Comparison of ENCODE assay signal across 8 mouse cellular contexts in genomic region chr19:60883129-60883528, GRCm38 (mm10). TPM values are rescaled to one million over a fixed set of nuclear protein-coding genes. Genes with fewer than 3 reads are reported as not detected.
DNase-seq lines count a peak whose midpoint lies in the region; ATAC-seq lines count a peak whose summit lies in the region.

No protein-coding gene starts in this region.

- no peaks in the 10 kb centered on the region for H3K27me3 ChIP-seq in embryonic facial prominence, embryonic 11.5 days (ENCODE audit: control insufficient read depth, insufficient read depth, low read length)
- H3K27me3 ChIP-seq in embryonic facial prominence, embryonic 10.5 days (replicated peaks; ENCODE audit: low read depth, poor library complexity, severe bottlenecking): no peaks in the 10 kb centered on the region
- no peaks in the 10 kb centered on the region for H3K27me3 ChIP-seq in neural tube, embryonic 15.5 days (replicated peaks)

- 6% methylated on average over 3 of the region's 3 CpGs for WGBS in embryonic facial prominence, embryonic 11.5 days
- 11% methylated on average over 3 of the region's 3 CpGs for WGBS in embryonic facial prominence, embryonic 10.5 days
- 14% methylated on average over 3 of the region's 3 CpGs for WGBS in neural tube, embryonic 15.5 days

- H3K36me3 ChIP-seq in embryonic facial prominence, embryonic 11.5 days (replicated peaks; ENCODE audit: control insufficient read depth, insufficient read depth, low read depth, low read length): no peaks in the 10 kb centered on the region
- no peaks in the 10 kb centered on the region for H3K36me3 ChIP-seq in embryonic facial prominence, embryonic 10.5 days (replicated peaks)
- no peaks in the 10 kb centered on the region for H3K36me3 ChIP-seq in neural tube, embryonic 15.5 days

- H3K4me3 ChIP-seq in embryonic facial prominence, embryonic 11.5 days (ENCODE audit: low read depth, low read length): no peak overlapping the region
- H3K4me3 ChIP-seq in embryonic facial prominence, embryonic 10.5 days: no peak overlapping the region
- no peak overlapping the region for H3K4me3 ChIP-seq in neural tube, embryonic 15.5 days (replicated peaks)

- intact Hi-C loops in heart, postnatal 14 days (cut with DNase I): loop anchor here (1.0 kb wide), 1 partner anchor 201 kb away; no protein-coding TSS in a partner anchor
- intact Hi-C loops in left cerebral cortex, postnatal 25 days (cut with DNase I): loop anchor here (10.0 kb wide), 1 partner anchor 342 kb away; the partner anchor contains the start of gene Csf2ra

- no peaks in the 10 kb centered on the region for H3K4me1 ChIP-seq in embryonic facial prominence, embryonic 11.5 days (ENCODE audit: control insufficient read depth, insufficient read depth, low read length)
- no peaks in the 10 kb centered on the region for H3K4me1 ChIP-seq in embryonic facial prominence, embryonic 10.5 days
- no peaks in the 10 kb centered on the region for H3K4me1 ChIP-seq in neural tube, embryonic 15.5 days

- H3K9ac ChIP-seq in embryonic facial prominence, embryonic 11.5 days (replicated peaks; ENCODE audit: low read length): no peak overlapping the region
- H3K9ac ChIP-seq in neural tube, embryonic 15.5 days (replicated peaks): no peak overlapping the region

- H3K27ac ChIP-seq in embryonic facial prominence, embryonic 11.5 days (replicated peaks; ENCODE audit: low read depth, low read length): no peak overlapping the region
- H3K27ac ChIP-seq in embryonic facial prominence, embryonic 10.5 days (replicated peaks): no peak overlapping the region
- H3K27ac ChIP-seq in neural tube, embryonic 15.5 days (replicated peaks): no peak overlapping the region

- no peak overlapping the region for H3K4me2 ChIP-seq in embryonic facial prominence, embryonic 11.5 days (ENCODE audit: low read depth, low read length)
- H3K4me2 ChIP-seq in neural tube, embryonic 15.5 days: no peak overlapping the region

- H3K9me3 ChIP-seq in embryonic facial prominence, embryonic 11.5 days (replicated peaks; ENCODE audit: control insufficient read depth, low read length): no peaks in the 10 kb centered on the region
- H3K9me3 ChIP-seq in embryonic facial prominence, embryonic 10.5 days: no peaks in the 10 kb centered on the region
- H3K9me3 ChIP-seq in neural tube, embryonic 15.5 days (replicated peaks): no peaks in the 10 kb centered on the region

- peak; percentile 49 for DNase-seq in embryonic facial prominence, embryonic 11.5 days (ENCODE audit: low spot score)
- DNase-seq in embryonic facial prominence, embryonic 10.5 days (ENCODE audit: low spot score): no peak
- DNase-seq in neural tube, embryonic 10.5 days (ENCODE audit: extremely low spot score, low spot score): no peak
- DNase-seq in heart, postnatal 14 days: peak; percentile 15 to 52
- peak; percentile 48 to 71 for DNase-seq in left cerebral cortex, postnatal 25 days (ENCODE audit: low spot score in 2 of 2)
- DNase-seq in thymus, postnatal 0 days (ENCODE audit: low spot score): no peak
- DNase-seq in urinary bladder, adult 18-20 months (ENCODE audit: low spot score in 2 of 2): no peak

- ATAC-seq in embryonic facial prominence, embryonic 11.5 days (replicated peaks; ENCODE audit: insufficient number of reproducible peaks, low FRiP score, low TSS enrichment, low read depth): no peak
- peak; percentile 50; the same call in 1 of the 2 replicates for ATAC-seq in neural tube, embryonic 15.5 days (ENCODE audit: low FRiP score)

RNA-seq across cellular contexts. Expression of gene Grk5, which starts 6.4 kb away (rescaled TPM):
- polyA plus RNA-seq in embryonic facial prominence, embryonic 11.5 days (2014; fragmentation: Nextera tagmentation; extraction: Ambion mirVana): 2.1 and 2.8 TPM in 2 replicates
- polyA plus RNA-seq in embryonic facial prominence, embryonic 10.5 days (2016; fragmentation: Nextera tagmentation; extraction: Ambion mirVana): 2.1 and 2.4 TPM in 2 replicates
- polyA plus RNA-seq in neural tube, embryonic 15.5 days (2015; fragmentation: Nextera tagmentation; extraction: Ambion mirVana): 2.6 and 2.8 TPM in 2 replicates
- 10 to 100 TPM; 23.8 to 29.2 TPM for total RNA-seq in heart, postnatal 14 days (2021)
- 10 to 100 TPM; 14.4 to 14.8 TPM for total RNA-seq in left cerebral cortex, postnatal 25 days (2021)
- 2.6 and 2.8 TPM in 2 replicates for polyA plus RNA-seq in thymus, postnatal 0 days (2015; fragmentation: Nextera tagmentation; extraction: Ambion mirVana)

RNA-seq across cellular contexts. Expression of gene Prdx3, which starts 8.8 kb away (rescaled TPM):
- polyA plus RNA-seq in embryonic facial prominence, embryonic 11.5 days (2014; fragmentation: Nextera tagmentation; extraction: Ambion mirVana): 114 and 125 TPM in 2 replicates
- 104 and 112 TPM in 2 replicates for polyA plus RNA-seq in embryonic facial prominence, embryonic 10.5 days (2016; fragmentation: Nextera tagmentation; extraction: Ambion mirVana)
- polyA plus RNA-seq in neural tube, embryonic 15.5 days (2015; fragmentation: Nextera tagmentation; extraction: Ambion mirVana): 132 and 133 TPM in 2 replicates
- total RNA-seq in heart, postnatal 14 days (2021): 100 to 1,000 TPM; 306 to 307 TPM
- total RNA-seq in left cerebral cortex, postnatal 25 days (2021): 10 to 100 TPM; 69.0 to 71.2 TPM
- 120 and 131 TPM in 2 replicates for polyA plus RNA-seq in thymus, postnatal 0 days (2015; fragmentation: Nextera tagmentation; extraction: Ambion mirVana)

RNA-seq across cellular contexts. Expression of gene Sfxn4, which starts 21.9 kb away (rescaled TPM):
- polyA plus RNA-seq in embryonic facial prominence, embryonic 11.5 days (2014; fragmentation: Nextera tagmentation; extraction: Ambion mirVana): 14.0 and 15.1 TPM in 2 replicates
- 11.1 and 12.6 TPM in 2 replicates for polyA plus RNA-seq in embryonic facial prominence, embryonic 10.5 days (2016; fragmentation: Nextera tagmentation; extraction: Ambion mirVana)
- 11.0 and 13.0 TPM in 2 replicates for polyA plus RNA-seq in neural tube, embryonic 15.5 days (2015; fragmentation: Nextera tagmentation; extraction: Ambion mirVana)
- total RNA-seq in heart, postnatal 14 days (2021): 1 to 10 TPM; 5.7 to 5.8 TPM
- total RNA-seq in left cerebral cortex, postnatal 25 days (2021): 10 to 100 TPM; 12.7 to 13.7 TPM
- 4.0 and 4.3 TPM in 2 replicates for polyA plus RNA-seq in thymus, postnatal 0 days (2015; fragmentation: Nextera tagmentation; extraction: Ambion mirVana)

Comparison
In these comparisons a context has a peak if more than half of its experiments do, and no peak if none do; other contexts are left out.
1. DNase-seq: peak in embryonic facial prominence, embryonic 11.5 days (single experiment), heart, postnatal 14 days (2 of 2) and left cerebral cortex, postnatal 25 days (2 of 2); none in embryonic facial prominence, embryonic 10.5 days (single experiment), neural tube, embryonic 10.5 days (single experiment), thymus, postnatal 0 days (single experiment) and urinary bladder, adult 18-20 months (0 of 2).